Mouse (Mus musculus) G1E (cell line): Measurements from ENCODE around the gene Pxmp4.

Experiments
- CTCF ChIP-seq: IDR thresholded peaks from 2 replicates; pipeline ENCODE4 v1.5.1; 2012; ENCODE audit warnings: low read depth, low read length, inconsistent platforms, mixed read lengths
- GATA1 ChIP-seq: IDR thresholded peaks from 2 replicates; pipeline ENCODE4 v1.6.1; 2012; ENCODE audit warnings: borderline replicate concordance, low read length, inconsistent platforms, mixed read lengths
- POLR2AphosphoS5 ChIP-seq: IDR thresholded peaks from 2 replicates; pipeline ENCODE4 v1.6.1; 2012; ENCODE audit warnings: low read depth, low read length, inconsistent platforms; ENCODE audit not compliant: insufficient replicate concordance
- TAL1 ChIP-seq: conservative IDR thresholded peaks from 2 replicates; pipeline ENCODE4 v1.6.1; 2012; ENCODE audit warnings: low read depth, low read length, inconsistent platforms, mixed read lengths

GRCm38 (mm10) chr2:154572996-154573395 lies 30.5 kb downstream of the Pxmp4 start:
- no peak for TF ChIP-seq CTCF
- TF ChIP-seq GATA1: no peak
- TF ChIP-seq TAL1: no peak
- no peak for TF ChIP-seq POLR2AphosphoS5
